Mouse (Mus musculus): Measurements from ENCODE around the gene Aasdh. TPM values are rescaled to one million over a fixed set of nuclear protein-coding genes. Genes with fewer than 3 reads are reported as not detected.

Gene Aasdh
- polyA plus RNA-seq, 1 experiment from 2014 or later, result 17.0 TPM

DNA sequence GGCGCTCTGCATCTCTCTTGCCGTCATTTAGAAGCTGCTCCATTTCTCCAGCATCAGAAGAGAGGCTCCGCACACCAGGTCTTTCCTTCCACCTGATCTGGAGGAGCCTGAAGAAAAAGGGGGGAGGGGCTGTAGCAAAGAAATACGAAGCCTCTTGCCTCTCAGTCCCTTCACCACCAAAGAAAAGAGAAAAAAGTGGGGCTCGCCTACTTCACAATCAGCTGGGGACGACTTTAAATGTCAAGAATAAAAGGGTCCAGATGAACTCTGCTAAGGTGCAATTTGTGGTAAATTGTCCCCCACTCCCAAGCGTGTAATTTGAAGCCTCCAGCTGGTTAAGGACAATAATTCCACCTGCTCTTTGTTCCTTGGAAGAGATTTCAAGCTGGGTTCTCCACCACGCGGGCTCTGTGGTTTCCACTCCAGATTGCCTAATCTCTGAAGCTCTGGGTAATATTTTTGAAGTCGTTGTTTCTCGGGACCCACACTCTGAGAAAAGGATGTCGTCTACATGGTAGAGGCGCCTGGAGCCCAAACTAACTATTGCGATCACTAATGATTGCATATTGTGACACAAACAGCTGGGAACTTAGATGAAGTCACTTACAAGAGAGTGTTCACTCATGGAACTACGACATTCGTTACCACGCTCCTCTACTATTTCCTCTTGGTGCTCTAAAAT lies 72.6 kb downstream of the Aasdh start:
- H3K4me2 ChIP-seq, result no peak overlapping the region
- no peaks in the 10 kb centered on the region for H3K9me3 ChIP-seq (replicated peaks)
- no peaks in the 10 kb centered on the region for H3K27me3 ChIP-seq (replicated peaks)
- H3K4me3 ChIP-seq (replicated peaks), result no peak overlapping the region
- no peak for ATAC-seq (ENCODE audit: low FRiP score)
- H3K27ac ChIP-seq (replicated peaks), result no peak overlapping the region
- no peak overlapping the region for H3K9ac ChIP-seq (replicated peaks)
- peaks cover 3% of the 10 kb centered on the region; the same call in 1 of the 2 replicates for H3K36me3 ChIP-seq
- 52% methylated on average over 17 of the region's 17 CpGs for WGBS
- H3K4me1 ChIP-seq, result peaks cover 17% of the 10 kb centered on the region

DNA sequence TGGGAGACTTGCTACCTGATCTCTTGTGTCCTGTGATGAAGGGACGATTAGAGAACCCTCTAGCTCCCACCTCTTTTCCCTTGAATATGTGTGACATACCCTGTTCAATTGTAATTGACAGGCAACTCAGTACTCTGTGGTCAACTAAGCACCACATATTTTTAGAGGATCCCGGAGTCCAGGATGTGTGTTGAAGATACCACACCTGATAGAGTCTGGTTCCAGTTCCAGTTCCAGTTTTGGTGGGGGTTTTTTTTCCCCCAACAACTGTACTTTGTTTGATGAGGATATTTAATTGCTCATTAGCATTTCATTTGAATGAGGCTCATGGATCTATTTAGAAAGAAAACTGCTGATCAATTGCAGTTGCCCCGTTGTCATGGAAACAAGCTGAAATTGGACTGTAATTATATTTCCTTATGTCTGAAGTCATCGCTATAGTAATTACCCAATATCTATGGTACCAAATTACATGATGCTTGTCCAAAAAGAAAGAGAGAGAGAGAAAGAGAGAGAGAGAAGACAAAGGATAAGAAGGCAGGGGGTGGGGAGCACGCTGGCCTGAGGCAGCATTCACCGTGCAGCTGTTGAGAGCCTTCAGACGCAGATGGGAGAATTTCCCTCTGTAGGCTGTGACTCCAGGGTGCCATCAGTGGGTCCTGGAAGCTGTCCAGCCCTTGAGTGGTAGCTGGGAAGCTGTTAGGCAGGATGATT lies 76.6 kb downstream of the Aasdh start:
- peak; percentile 77 for ATAC-seq (ENCODE audit: low FRiP score)
- peaks cover 22% of the 10 kb centered on the region for H3K4me1 ChIP-seq
- H3K27ac ChIP-seq (replicated peaks), result peak overlapping the region; percentile 74
- H3K9ac ChIP-seq (replicated peaks), result no peak overlapping the region
- no peak overlapping the region for H3K4me3 ChIP-seq (replicated peaks)
- H3K36me3 ChIP-seq, result peaks cover 3% of the 10 kb centered on the region; the same call in 1 of the 2 replicates
- no peaks in the 10 kb centered on the region for H3K9me3 ChIP-seq (replicated peaks)
- no peak overlapping the region for H3K4me2 ChIP-seq
- WGBS, result 44% methylated on average over 7 of the region's 7 CpGs
- H3K27me3 ChIP-seq (replicated peaks), result no peaks in the 10 kb centered on the region

Other genes with a start within 250 kb of the Aasdh start
- gene C530008M17Rik, start 249.0 kb downstream of the Aasdh start, polyA plus RNA-seq (2015; fragmentation: Nextera tagmentation; extraction: Ambion mirVana), result 45.1 and 57.1 TPM in 2 replicates
- 165 and 201 TPM in 2 replicates for gene Paics, start 45.8 kb upstream of the Aasdh start, polyA plus RNA-seq (2015; fragmentation: Nextera tagmentation; extraction: Ambion mirVana)
- gene Ppat, start 46.1 kb upstream of the Aasdh start, polyA plus RNA-seq (2015; fragmentation: Nextera tagmentation; extraction: Ambion mirVana), result 10.6 and 17.9 TPM in 2 replicates
- 87.2 and 91.5 TPM in 2 replicates for gene Srp72, start 69.2 kb upstream of the Aasdh start, polyA plus RNA-seq (2015; fragmentation: Nextera tagmentation; extraction: Ambion mirVana)
- 0.42 TPM in 1 of 2 replicates, not detected in the other for gene Arl9, start 98.5 kb upstream of the Aasdh start, polyA plus RNA-seq (2015; fragmentation: Nextera tagmentation; extraction: Ambion mirVana)
- gene Thegl, start 110.5 kb upstream of the Aasdh start, polyA plus RNA-seq (2015; fragmentation: Nextera tagmentation; extraction: Ambion mirVana), result 0.60 and 0.75 TPM in 2 replicates
- gene Hopx, start 209.6 kb upstream of the Aasdh start, polyA plus RNA-seq (2015; fragmentation: Nextera tagmentation; extraction: Ambion mirVana), result 10.9 and 12.2 TPM in 2 replicates